Mouse (Mus musculus) c-Kit-positive CD71-positive TER-119-positive erythroid progenitor cells, embryonic 14.5 days (primary cell): ENCODE measurements around the gene Best1.
"Not testable (repeated sequence)": the region's sequence is repeated elsewhere in the genome, so short reads cannot be mapped to it uniquely, and the experiment has no call there.

Experiments
- DNase-seq: peaks from one replicate; pipeline ENCODE4 v3.0.0-alpha.2; 2013; ENCODE audit warnings: low spot score

The Best1 gene

DNA sequence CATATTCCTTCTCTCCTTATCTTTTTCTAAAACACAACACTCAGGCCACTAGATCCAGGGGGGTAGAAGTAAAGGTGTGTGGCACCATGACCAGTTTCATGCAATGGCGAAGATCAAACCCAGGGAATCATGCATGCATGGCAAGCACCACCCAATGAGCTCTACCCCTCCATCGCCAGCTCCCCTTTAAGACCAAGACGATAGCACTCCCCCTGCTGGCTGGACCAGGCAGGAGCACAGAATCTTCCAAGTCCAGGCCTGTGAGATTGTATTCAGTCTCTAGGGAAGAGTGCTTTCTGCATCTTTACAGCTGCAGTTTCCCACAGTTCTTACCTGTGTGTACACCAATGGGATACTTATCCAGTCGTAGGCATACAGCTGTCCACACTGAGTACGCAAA lies 10.1 kb downstream of the Best1 start:
- peak; percentile 87 for DNase-seq

DNA sequence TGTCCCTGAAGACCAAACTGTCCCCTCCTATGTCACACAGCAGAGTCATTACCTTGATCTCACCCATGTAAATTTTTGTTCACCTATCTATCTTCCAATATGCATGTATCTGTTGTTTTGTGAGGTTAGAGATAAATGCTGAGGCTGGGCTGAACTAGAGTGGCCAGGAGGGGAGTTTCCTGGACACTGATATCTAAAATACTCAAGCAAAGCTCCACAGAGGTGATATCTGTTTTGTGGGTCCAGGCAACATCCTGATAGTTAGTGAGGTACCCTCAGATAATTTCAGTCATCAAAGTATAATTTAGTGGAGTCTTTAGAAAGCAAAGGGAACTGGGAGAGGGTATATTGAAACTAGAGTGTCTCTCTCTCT lies 11.6 kb downstream of the Best1 start:
- no peak for DNase-seq

DNA sequence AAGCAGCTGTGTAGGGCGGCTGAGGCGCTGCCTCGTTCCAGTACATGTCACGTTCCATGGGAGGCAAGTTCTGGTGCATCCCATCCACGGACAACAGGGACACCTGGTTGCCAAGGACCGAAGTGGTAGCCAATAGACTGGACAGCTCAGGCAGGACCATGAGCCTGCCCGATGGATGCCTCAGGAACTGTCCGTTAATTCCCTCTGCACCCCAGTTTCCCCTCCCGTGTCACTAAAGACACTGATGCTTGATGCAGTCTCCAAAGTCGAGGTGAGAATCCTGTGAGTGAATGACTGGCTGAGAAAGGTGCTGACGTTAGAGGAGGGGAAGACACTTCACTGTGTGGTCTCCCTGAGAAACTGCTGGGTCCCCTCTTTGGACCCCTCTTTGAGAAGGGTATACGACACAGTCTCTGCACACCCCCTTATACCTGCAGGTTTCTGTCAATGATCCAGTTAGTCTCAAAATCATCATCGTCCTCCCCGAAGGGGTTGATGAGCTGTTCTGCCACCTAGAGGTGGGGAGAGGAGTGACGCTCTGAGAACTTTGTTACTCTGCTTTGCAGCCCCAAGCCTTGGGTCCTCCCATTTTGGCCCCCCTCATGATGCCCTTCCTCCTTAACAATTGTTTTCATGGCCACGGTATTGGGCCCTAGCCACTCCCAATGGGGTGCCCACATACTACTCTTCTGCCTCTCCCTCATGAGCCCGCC lies 12.1 kb downstream of the Best1 start:
- DNase-seq = no peak

DNA sequence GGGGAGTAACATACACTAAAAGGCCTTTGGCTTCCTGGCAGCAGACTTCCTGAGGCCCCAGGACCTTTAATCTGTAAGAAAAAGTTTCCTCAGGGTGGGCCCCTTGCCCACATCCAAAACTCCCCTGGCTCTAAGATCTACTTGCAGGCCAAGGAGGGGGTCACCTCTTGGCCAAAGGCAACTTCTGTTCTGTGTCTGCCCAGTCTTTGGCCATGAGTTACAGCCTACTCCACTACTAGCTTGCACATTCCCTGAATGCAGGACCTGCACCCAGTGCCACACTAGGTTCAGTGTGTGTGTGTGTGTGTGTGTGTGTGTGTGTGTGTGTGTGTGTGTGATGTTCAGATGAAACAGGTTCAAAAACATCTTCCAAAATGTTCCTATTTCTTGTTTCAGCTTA lies 13.8 kb downstream of the Best1 start:
- DNase-seq = no peak

- DNase-seq = no peak
These were observed 14.2 kb downstream of the Best1 start for GRCm38 (mm10) chr19:9987192-9987591.

DNA sequence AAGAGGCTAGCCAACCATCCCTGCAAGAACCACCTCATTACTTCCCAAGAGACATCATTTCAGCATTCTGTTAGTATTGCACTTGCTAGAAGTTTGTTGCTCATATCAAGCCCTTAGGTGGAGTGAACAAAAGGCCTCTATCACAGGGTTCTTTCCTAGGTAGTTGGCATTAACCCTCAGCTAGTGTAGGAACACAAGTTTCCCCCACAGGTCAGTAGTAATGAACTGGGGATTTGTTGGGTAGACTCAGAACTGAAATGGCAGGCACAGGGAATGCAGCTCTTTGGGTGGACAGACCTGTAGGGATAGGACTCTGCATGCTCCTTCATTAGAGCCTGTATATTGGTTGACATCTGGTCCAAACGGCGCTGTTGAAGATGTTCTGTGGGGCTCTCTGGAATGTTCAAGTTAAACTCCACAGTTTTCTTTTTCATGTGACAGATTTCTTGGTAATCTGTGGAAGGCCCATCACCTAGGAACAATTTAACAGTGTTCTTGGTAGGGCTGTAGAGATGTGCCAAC lies 15.5 kb downstream of the Best1 start:
- DNase-seq = no peak

GRCm38 (mm10) chr19:9985190-9985899 lies 16.1 kb downstream of the Best1 start:
- no peak for DNase-seq

- no peak for DNase-seq
These were observed 17.1 kb downstream of the Best1 start for GRCm38 (mm10) chr19:9984111-9985055.

DNA sequence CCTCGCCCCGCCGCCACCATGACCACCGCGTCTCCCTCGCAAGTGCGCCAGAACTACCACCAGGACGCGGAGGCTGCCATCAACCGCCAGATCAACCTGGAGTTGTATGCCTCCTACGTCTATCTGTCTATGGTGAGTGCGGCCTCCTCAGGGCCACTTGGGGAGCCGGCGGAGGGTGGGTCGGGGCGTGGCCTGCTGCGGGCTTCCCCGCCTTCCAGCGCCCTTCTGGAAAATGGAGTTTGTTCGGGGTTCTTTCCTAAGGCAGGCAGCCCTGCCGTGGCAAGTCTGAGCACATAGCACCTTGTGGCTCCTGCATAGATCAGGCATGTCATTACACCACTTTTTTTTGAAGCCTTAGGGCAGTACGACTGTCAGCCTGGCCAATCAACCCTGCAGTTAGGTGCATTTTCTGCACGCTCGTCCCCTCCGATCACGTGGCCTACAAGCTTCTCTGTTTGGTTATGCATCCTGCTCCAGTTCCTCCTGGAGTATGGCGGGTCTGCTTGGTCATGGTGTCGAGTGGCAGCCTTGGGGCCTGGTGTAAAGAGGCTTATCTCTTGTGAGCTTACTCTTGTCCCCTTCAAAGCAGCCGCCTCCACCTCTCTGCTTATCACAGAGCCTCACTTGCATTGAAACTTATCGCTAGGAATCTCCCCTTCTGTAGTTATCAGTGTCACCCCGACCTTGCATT lies 18.4 kb downstream of the Best1 start:
- peak; percentile 79 for DNase-seq

- peak; percentile 97 for DNase-seq
These were observed 19.1 kb downstream of the Best1 start for GRCm38 (mm10) chr19:9982151-9982851.

DNA sequence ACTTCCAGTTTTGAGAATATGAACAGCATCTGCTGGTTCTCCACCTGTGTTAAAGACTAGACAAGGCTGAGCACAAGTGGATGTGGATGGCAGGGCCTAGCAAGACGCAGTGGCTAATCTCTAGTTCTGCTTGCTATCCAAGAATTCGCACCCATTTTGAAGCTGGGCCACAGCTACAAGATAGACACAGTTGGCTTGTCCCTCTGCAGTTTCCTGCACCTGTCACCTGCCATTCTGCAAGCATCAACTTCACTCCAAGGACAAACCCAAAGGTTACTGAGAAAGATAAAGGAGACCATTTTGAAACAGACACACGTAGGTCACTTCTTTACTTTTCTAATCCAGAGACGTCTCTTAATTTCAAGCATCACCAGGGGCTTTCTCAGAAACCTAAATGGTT lies 19.8 kb downstream of the Best1 start:
- DNase-seq = no peak

GRCm38 (mm10) chr19:9980258-9980657 lies 21.2 kb downstream of the Best1 start, which contains the start of gene Fth1:
Fth1 (plus strand) TSS chr19:9980598.
- DNase-seq = no peak

GRCm38 (mm10) chr19:9979156-9979555 lies 22.3 kb downstream of the Best1 start:
- no peak for DNase-seq

DNA sequence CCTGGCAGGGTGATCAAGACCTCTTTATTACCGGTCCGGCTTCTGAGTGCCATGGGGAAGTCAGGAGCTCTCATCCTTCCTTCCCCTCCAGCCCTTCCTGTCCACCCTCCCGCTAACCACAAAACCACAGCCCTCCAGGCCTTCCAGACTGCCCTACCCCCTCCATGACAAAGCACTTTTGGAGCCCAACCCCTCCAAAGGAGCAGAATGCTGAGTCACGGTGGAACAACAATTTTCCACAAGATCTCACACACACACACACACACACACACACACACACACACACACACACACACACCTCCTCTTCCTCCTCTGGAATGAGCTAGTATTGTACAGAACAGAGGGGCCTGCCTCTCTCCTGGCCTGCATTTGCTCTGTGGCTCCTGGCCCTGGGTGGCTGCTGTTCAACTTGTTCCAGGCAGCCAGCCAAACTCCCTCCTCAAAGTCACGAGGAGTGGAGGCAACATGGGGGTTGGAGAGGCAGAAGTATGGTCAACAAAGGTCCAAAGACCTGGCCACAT lies 22.9 kb downstream of the Best1 start:
- DNase-seq = peak; percentile 88

DNA sequence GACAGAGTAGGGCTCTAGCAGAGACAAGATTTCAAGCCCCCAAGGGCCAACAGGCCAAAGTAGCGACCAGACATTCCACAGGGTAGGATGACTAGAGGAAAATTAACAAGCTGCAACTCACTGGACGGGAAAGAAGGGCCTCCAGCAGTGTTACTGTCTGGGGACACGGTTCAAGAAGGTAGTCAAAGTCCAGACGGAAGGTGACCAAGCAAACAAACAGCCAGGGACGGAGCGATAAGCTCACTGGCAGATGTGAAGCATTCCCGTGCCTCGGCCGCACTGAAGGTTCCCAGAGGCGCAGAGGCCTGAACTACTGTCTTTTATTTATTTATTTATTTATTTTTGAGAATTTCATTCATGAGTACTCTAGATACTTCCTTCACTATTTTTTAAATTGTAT lies 24.3 kb downstream of the Best1 start:
- DNase-seq = no peak

GRCm38 (mm10) chr19:9974853-9975252 lies 26.6 kb downstream of the Best1 start:
- not testable (repeated sequence) for DNase-seq

DNA sequence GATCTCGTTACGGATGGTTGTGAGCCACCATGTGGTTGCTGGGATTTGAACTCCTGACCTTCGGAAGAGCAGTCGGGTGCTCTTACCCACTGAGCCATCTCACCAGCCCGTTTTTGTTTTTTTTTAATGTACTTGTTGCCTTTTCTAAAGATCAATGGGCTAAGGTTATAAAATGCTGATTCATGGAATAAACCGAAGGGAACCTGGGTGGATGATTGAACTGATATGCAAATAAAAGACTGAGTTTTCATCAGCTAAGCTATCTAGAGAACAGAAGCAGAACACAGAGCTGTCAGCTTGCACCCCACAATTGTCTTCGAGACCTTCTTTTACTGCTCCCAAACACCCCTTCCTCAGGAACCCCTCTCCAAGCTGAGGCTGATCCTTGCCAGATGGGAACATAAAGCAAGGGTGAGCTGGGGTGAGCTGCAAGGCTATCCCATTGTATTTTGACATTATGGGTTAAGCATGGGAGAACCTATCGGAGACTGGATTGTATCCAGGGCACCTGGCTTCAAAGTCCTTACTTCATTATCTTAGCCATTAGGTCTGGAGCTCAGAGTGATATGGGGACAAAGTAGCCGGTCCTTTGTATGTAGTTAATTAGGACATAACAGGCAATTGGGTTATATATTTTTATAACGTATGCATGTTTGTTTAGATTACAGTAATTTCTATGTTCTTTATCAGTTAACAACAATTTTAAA lies 33.2 kb downstream of the Best1 start:
- no peak for DNase-seq

DNA sequence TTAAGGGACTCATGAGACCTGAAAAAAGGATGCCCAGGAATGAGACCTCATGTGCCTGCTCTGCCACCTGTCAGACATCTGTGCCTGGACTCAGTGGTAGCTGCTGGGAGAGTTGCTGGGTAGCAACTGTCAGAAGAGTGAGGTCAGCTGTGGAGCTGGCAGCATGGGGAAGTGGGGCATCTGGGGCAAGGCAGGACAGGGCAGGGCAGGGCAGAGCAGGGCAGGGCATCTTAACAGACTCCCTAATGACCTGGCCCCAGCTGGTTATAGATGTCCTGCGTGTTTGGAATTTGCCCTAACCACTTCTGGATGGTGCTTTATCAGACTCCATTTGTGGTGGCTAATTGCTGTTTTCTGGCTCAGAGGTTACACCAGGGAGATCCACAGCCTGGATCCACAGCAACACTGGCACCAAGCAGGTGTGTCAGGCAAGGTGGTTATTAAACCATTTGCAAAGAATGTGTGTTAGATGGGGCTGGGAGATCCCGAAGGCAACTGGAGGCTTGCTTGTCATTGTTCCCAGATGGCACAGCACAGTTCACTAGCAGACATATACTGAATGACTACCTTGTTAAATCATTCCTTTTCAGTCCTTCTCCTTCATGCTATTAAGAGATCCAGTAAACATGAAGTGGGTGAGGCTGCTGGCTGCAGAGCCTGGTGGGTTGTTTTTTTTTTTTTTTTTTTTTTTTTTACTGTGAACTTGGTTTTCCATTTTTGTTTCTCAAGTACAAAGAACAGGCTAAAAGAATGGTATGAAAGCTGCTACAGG lies 35.2 kb downstream of the Best1 start:
- no peak for DNase-seq

- DNase-seq = no peak
These were observed 37.1 kb downstream of the Best1 start for GRCm38 (mm10) chr19:9964205-9964916.
